Mouse (Mus musculus) midbrain, embryonic 11.5 days (tissue): ENCODE results near the gene Rims3. TPM values are rescaled to one million over a fixed set of nuclear protein-coding genes. Genes with fewer than 3 reads are reported as not detected.

ENCODE experiments used
- microRNA-seq: library from miRNA; unstranded; fragments of <30 nt; microRNA quantifications from one replicate; pipeline ENCODE4, GENCODE M21; 2017
- polyA plus RNA-seq: library from polyadenylated mRNA; unstranded; fragments of >200 nt; fragmentation: Nextera tagmentation; extraction: Ambion mirVana; gene quantifications from 2 replicates; pipeline ENCODE4 v1.2.1, GENCODE M21; 2014

Gene Rims3
- polyA plus RNA-seq, 1 experiment from 2014 or later, result 3.4 TPM

Small RNAs within 50 kb of the gene (microRNA-seq; reads per million reads assigned to microRNA genes)
- not detected for gene Gm23936

Other genes with a start within 250 kb of the Rims3 start
- gene Cited4, start 188.2 kb upstream of the Rims3 start, polyA plus RNA-seq, result 8.7 and 8.8 TPM in 2 replicates
- gene Kcnq4, start 106.2 kb upstream of the Rims3 start, polyA plus RNA-seq, result 1.9 and 2.3 TPM in 2 replicates
- 117 and 118 TPM in 2 replicates for gene Nfyc, start 23.2 kb upstream of the Rims3 start, polyA plus RNA-seq
- 32.0 and 32.3 TPM in 2 replicates for gene Exo5, start 70.2 kb downstream of the Rims3 start, polyA plus RNA-seq
- gene Zfp69, start 96.9 kb downstream of the Rims3 start, polyA plus RNA-seq, result 9.0 and 9.6 TPM in 2 replicates
- gene Smap2, start 162.4 kb downstream of the Rims3 start, polyA plus RNA-seq, result 17.6 and 18.1 TPM in 2 replicates
- gene Col9a2, start 184.6 kb downstream of the Rims3 start, polyA plus RNA-seq, result 2.3 TPM in 2 replicates
- 25.9 and 28.6 TPM in 2 replicates for gene Zmpste24, start 243.4 kb downstream of the Rims3 start, polyA plus RNA-seq